ENCODE assay signal across 27 mouse cellular contexts in the genomic region with DNA sequence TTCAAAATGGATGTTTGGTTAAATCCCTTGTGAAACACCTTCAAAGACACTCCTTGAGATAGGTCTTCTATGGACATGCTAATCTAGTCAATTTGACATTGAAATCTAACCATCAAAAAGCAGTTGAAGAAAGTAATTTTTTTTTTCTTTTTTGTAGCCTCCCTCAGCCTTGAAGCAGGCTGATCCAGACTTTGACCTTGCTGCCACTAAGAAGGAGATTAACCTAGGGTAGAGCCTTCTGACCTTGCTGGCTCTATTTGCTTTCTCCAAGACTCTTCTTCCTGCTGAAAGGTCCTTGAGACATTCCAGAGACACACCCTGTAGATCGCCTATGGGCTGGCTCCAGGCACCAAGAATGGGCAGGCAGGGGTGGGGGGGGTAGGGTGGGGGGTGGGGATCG.
A peak's percentile ranks its signal among the peaks of the same experiment; 100 is the strongest.
DNase-seq lines count a peak whose midpoint lies in the region; ATAC-seq and TF ChIP-seq lines count a peak whose summit lies in the region.
"Had no signal": no experiment of that assay in that cellular context is flagged by ENCODE, and none has a peak within 500 bp of the region (broad histone marks: within the 10 kb centered on the region; RNA-seq: fewer than 3 reads in every experiment).

No protein-coding gene starts in this region.

- no peaks in the 10 kb centered on the region for H3K27me3 ChIP-seq in intestine, embryonic 15.5 days (replicated peaks)
- H3K27me3 ChIP-seq in intestine, postnatal 0 days (replicated peaks; ENCODE audit: control insufficient read depth, insufficient read depth, low read length), result no peaks in the 10 kb centered on the region
- H3K27me3 ChIP-seq: embryonic facial prominence, embryonic 13.5 days; forebrain, embryonic 15.5 days; heart, embryonic 13.5 days had no signal

- TF ChIP-seq CTCF in intestine, postnatal 0 days (IDR thresholded peaks at IDR 0.05; ENCODE audit: low read depth), result no peak

- 15% methylated on average over 2 of the region's 2 CpGs for WGBS in intestine, embryonic 15.5 days
- 26% methylated on average over 2 of the region's 2 CpGs for WGBS in intestine, postnatal 0 days

- peak; percentile 43; the same call in 1 of the 2 replicates for ATAC-seq in intestine, embryonic 15.5 days
- ATAC-seq in intestine, postnatal 0 days, result no peak
- ATAC-seq: forebrain, embryonic 15.5 days; hindbrain, postnatal 0 days; inflammation-experienced regulatory T-cells, adult 6 months had no signal

- in situ Hi-C loops in ES-E14 (cut with MboI; ENCODE audit: low sequenced_read_pairs in 2 of 2, unreplicated experiment in 2 of 2), result no loop called here

- H3K4me1 ChIP-seq in intestine, embryonic 15.5 days (replicated peaks), result no peaks in the 10 kb centered on the region
- H3K4me1 ChIP-seq in intestine, postnatal 0 days (replicated peaks; ENCODE audit: control insufficient read depth, insufficient read depth, low read length), result no peaks in the 10 kb centered on the region
- peaks cover 2 to 16% of the 10 kb centered on the region in 2 experiments; a peak in 2 of 4 replicates for H3K4me1 ChIP-seq in ES-E14 (ENCODE audit: control insufficient read depth in 2 of 2, insufficient read depth in 2 of 2, low read length in 2 of 2, poor library complexity in 1 of 2)
- H3K4me1 ChIP-seq: embryonic facial prominence, embryonic 13.5 days; forebrain, embryonic 15.5 days; heart, embryonic 13.5 days had no signal

- peak; percentile 2 for DNase-seq in adrenal gland, adult 2 months
- DNase-seq in adrenal gland, postnatal 10 days, result no peak
- peak; percentile 34 for DNase-seq in ES-E14 (ENCODE audit: low read depth, low spot score)
- peak; percentile 14 for DNase-seq in yolk sac, embryonic 10.5 days (ENCODE audit: low spot score)
- DNase-seq in gastrocnemius, postnatal 25 days, result no peak
- DNase-seq in urinary bladder, postnatal 25 days (ENCODE audit: low spot score), result no peak
- DNase-seq: adrenal gland, adult 8-10 months; adrenal gland, postnatal 36 days; cerebellum, adult 18-20 months; cerebellum, adult 9-10 months; cerebellum, postnatal 14 days; gastrocnemius, postnatal 36 days; heart, adult 2 months; heart, postnatal 14 days; heart, postnatal 4 days; kidney, adult 11 months had no signal

- H3K36me3 ChIP-seq in intestine, embryonic 15.5 days, result no peaks in the 10 kb centered on the region
- H3K36me3 ChIP-seq in intestine, postnatal 0 days (ENCODE audit: control insufficient read depth, insufficient read depth), result no peaks in the 10 kb centered on the region
- no peaks in the 10 kb centered on the region for H3K36me3 ChIP-seq in ES-E14 (ENCODE audit: control insufficient read depth, insufficient read depth, low read length, poor library complexity, severe bottlenecking)
- H3K36me3 ChIP-seq: embryonic facial prominence, embryonic 10.5 days; embryonic facial prominence, embryonic 13.5 days; forebrain, embryonic 15.5 days; heart, embryonic 10.5 days; heart, embryonic 13.5 days had no signal

- H3K9ac ChIP-seq in intestine, embryonic 15.5 days, result no peak overlapping the region
- no peak overlapping the region for H3K9ac ChIP-seq in intestine, postnatal 0 days (ENCODE audit: low read depth, low read length)
- H3K9ac ChIP-seq in ES-E14 (ENCODE audit: insufficient read depth, low read depth, low read length, poor library complexity, severe bottlenecking), result no peak overlapping the region
- H3K9ac ChIP-seq: embryonic facial prominence, embryonic 13.5 days; forebrain, embryonic 15.5 days; heart, embryonic 13.5 days; hindbrain, embryonic 14.5 days had no signal

- H3K27ac ChIP-seq in intestine, embryonic 15.5 days, result no peak overlapping the region
- H3K27ac ChIP-seq in intestine, postnatal 0 days (ENCODE audit: low read depth, low read length), result no peak overlapping the region
- peak overlapping the region; percentile 73; the same call in 1 of the 2 replicates for H3K27ac ChIP-seq in ES-E14 (ENCODE audit: insufficient read depth, low read depth, low read length, poor library complexity, severe bottlenecking)
- H3K27ac ChIP-seq: embryonic facial prominence, embryonic 10.5 days; embryonic facial prominence, embryonic 13.5 days; forebrain, embryonic 15.5 days; heart, adult 2 months; heart, embryonic 10.5 days; heart, embryonic 13.5 days; hindbrain, embryonic 14.5 days; hindbrain, postnatal 0 days had no signal

- H3K4me2 ChIP-seq in intestine, embryonic 15.5 days (replicated peaks), result no peak overlapping the region
- H3K4me2 ChIP-seq in intestine, postnatal 0 days (replicated peaks; ENCODE audit: low read depth), result no peak overlapping the region
- H3K4me2 ChIP-seq: embryonic facial prominence, embryonic 13.5 days; forebrain, embryonic 15.5 days; heart, embryonic 13.5 days; hindbrain, embryonic 14.5 days had no signal

- no peak overlapping the region for H3K4me3 ChIP-seq in intestine, embryonic 15.5 days (replicated peaks)
- no peak overlapping the region for H3K4me3 ChIP-seq in intestine, postnatal 0 days (ENCODE audit: low read depth, low read length)
- H3K4me3 ChIP-seq in ES-E14 (ENCODE audit: insufficient read depth in 1 of 2, low read depth in 1 of 2, low read length in 2 of 2, poor library complexity in 1 of 2, severe bottlenecking in 1 of 2), result no peak overlapping the region
- H3K4me3 ChIP-seq: embryonic facial prominence, embryonic 10.5 days; embryonic facial prominence, embryonic 13.5 days; erythroblast, embryonic 14.5 days; forebrain, embryonic 15.5 days; heart, adult 2 months; heart, embryonic 10.5 days; heart, embryonic 13.5 days had no signal

- no peaks in the 10 kb centered on the region for H3K9me3 ChIP-seq in intestine, embryonic 15.5 days
- H3K9me3 ChIP-seq in intestine, postnatal 0 days (ENCODE audit: control insufficient read depth), result no peaks in the 10 kb centered on the region
- no peaks in the 10 kb centered on the region for H3K9me3 ChIP-seq in ES-E14 (ENCODE audit: control insufficient read depth, insufficient read depth, low read depth, low read length)
- H3K9me3 ChIP-seq: embryonic facial prominence, embryonic 10.5 days; embryonic facial prominence, embryonic 13.5 days; forebrain, embryonic 15.5 days; heart, embryonic 10.5 days; heart, embryonic 13.5 days had no signal

TF ChIP-seq in ES-E14, 5 proteins besides CTCF, POLR2A, EP300 and RAD21:
- peak; percentile 91 for TF ChIP-seq ZNF384 (IDR thresholded peaks at IDR 0.05; ENCODE audit: low read depth, low read length)
- no peak for TF ChIP-seq CHD2 (IDR thresholded peaks at IDR 0.05; ENCODE audit: low read depth, low read length)

Comparison
In these comparisons a context has a peak if more than half of its experiments do, and no peak if none do; other contexts are left out.
1. DNase-seq: peak in adrenal gland, adult 2 months (single experiment), ES-E14 (single experiment) and yolk sac, embryonic 10.5 days (single experiment); none in adrenal gland, postnatal 10 days (single experiment), gastrocnemius, postnatal 25 days (single experiment) and urinary bladder, postnatal 25 days (single experiment).